Mouse (Mus musculus) urinary bladder, postnatal 36 days (tissue): ENCODE measurements around the gene Pvalb.

Experiments used
- DNase-seq, 2 experiments: peaks; one replicate each; pipeline ENCODE4 v3.0.0; 2022; ENCODE audit warnings: low spot score in 2 of 2, mixed read lengths in 1 of 2

The Pvalb gene

GRCm38 (mm10) chr15:78195096-78195880 is 10.9 kb downstream of the Pvalb start:
- no peak for DNase-seq

- no peak for DNase-seq
These were observed 11.9 kb downstream of the Pvalb start for GRCm38 (mm10) chr15:78194320-78194719.

- no peak for DNase-seq
These were observed 16.6 kb downstream of the Pvalb start for GRCm38 (mm10) chr15:78189636-78190035.

GRCm38 (mm10) chr15:78188546-78188945 is 17.7 kb downstream of the Pvalb start:
- DNase-seq = no peak

- no peak for DNase-seq
These were observed 19.3 kb downstream of the Pvalb start for GRCm38 (mm10) chr15:78186906-78187305.

GRCm38 (mm10) chr15:78185609-78186008 is 20.6 kb downstream of the Pvalb start:
- DNase-seq = no peak

GRCm38 (mm10) chr15:78184855-78185254 is 21.3 kb downstream of the Pvalb start:
- no peak for DNase-seq

- no peak for DNase-seq
These were observed 24.3 kb downstream of the Pvalb start for GRCm38 (mm10) chr15:78181701-78182405.

- no peak for DNase-seq
These were observed 26.4 kb downstream of the Pvalb start for GRCm38 (mm10) chr15:78179775-78180174.

- peak; percentile 65 to 75 for DNase-seq
These were observed 27.8 kb downstream of the Pvalb start for GRCm38 (mm10) chr15:78178397-78178796.

- no peak for DNase-seq
These were observed 28.9 kb downstream of the Pvalb start for GRCm38 (mm10) chr15:78177257-78177656.

GRCm38 (mm10) chr15:78174887-78175245 is 31.3 kb downstream of the Pvalb start:
- DNase-seq = no peak

- DNase-seq = peak; percentile 93 to 98
These were observed 32.0 kb downstream of the Pvalb start, which contains the start of gene Ift27 for GRCm38 (mm10) chr15:78173972-78174886. Gene Ift27 (minus strand): TSS chr15:78174107.

GRCm38 (mm10) chr15:78172899-78173817 is 33.0 kb downstream of the Pvalb start:
- peak in 1 of 2 experiments; percentile 5 for DNase-seq

- no peak for DNase-seq
These were observed 33.8 kb downstream of the Pvalb start for GRCm38 (mm10) chr15:78172256-78172898.

GRCm38 (mm10) chr15:78171651-78172050 is 34.5 kb downstream of the Pvalb start:
- DNase-seq = no peak

- DNase-seq = no peak
These were observed 35.5 kb downstream of the Pvalb start for GRCm38 (mm10) chr15:78170708-78171107.

GRCm38 (mm10) chr15:78169566-78169965 is 36.6 kb downstream of the Pvalb start:
- DNase-seq = no peak

- no peak for DNase-seq
These were observed 40.9 kb downstream of the Pvalb start for GRCm38 (mm10) chr15:78165292-78165691.

- DNase-seq = no peak
These were observed 41.7 kb downstream of the Pvalb start for GRCm38 (mm10) chr15:78164466-78164865.
